Mouse (Mus musculus): ENCODE data around the gene Hyls1. TPM values are rescaled to one million over a fixed set of nuclear protein-coding genes. Genes with fewer than 3 reads are reported as not detected.

The Hyls1 gene
- polyA plus RNA-seq, 1 experiment from 2014 or later = 10.8 TPM

DNA sequence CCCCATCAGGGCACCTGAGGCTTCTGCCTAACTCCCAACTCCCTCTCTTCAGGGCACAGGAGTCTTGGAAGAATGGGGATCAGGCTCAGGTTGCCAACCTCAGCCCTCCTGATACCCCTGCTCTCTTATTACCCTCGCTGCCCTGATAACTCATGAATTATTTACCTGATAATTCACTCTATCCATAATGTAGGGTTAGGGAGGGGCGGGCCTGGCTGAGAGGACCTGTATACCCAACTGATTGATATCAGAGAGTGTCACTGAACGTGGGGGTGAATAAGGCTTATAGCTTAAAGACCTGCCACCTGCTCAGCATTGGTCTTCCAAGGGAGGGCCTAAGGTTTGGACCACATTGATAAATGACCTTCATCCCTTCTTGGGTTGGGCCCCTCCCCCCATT is 52.0 kb downstream of the Hyls1 start, which contains the start of gene Gm1113:
Gene Gm1113 (minus strand): TSS at position 101 of the 400 bp plus-strand sequence.
- Histone ChIP-seq H3K27ac (ENCODE audit: low read length) (no peak within 1 kb of the TSS), H3K9ac (ENCODE audit: low read depth, low read length) (no peak within 1 kb of the TSS), H3K4me2 (ENCODE audit: low read depth, low read length) (no peak within 1 kb of the TSS), H3K4me3 (ENCODE audit: low read length) (no peak within 1 kb of the TSS), H3K9me3 (ENCODE audit: control insufficient read depth, low read length) (no peaks in the 10 kb centered on the region), H3K27me3 (replicated peaks; ENCODE audit: control insufficient read depth, insufficient read depth, low read length) (no peaks in the 10 kb centered on the region), H3K36me3 (ENCODE audit: control insufficient read depth, insufficient read depth, low read length) (no peaks in the 10 kb centered on the region), H3K4me1 (ENCODE audit: control insufficient read depth, insufficient read depth, low read length) (no peaks in the 10 kb centered on the region; the same call in 1 of the 2 replicates)
- ATAC-seq = no peak
- WGBS = 67% methylated on average over 3 of the region's 3 CpGs

DNA sequence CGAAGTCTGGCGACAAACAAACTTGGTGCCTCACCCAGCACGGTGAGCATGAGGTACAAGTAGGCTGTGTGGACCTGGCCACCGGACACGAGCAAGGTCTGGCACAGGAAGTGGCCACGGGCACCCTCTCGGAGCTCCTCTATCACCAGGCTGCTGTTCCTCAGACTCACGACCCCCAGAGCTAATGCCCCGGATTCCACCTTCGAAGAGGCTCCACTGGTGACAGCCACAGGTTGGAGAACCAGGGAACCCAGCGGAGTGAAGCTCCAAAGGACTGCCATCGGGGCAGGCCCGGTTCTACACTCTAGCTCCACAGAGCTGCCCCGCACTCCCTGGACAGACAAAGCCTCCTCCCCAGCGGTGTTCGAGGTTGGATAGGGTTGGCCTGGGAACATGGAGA is 53.5 kb downstream of the Hyls1 start:
- no peaks in the 10 kb centered on the region for H3K36me3 ChIP-seq (ENCODE audit: control insufficient read depth, insufficient read depth, low read length)
- no peaks in the 10 kb centered on the region for H3K9me3 ChIP-seq (ENCODE audit: control insufficient read depth, low read length)
- no peak overlapping the region for H3K4me2 ChIP-seq (ENCODE audit: low read depth, low read length)
- no peak overlapping the region for H3K9ac ChIP-seq (ENCODE audit: low read depth, low read length)
- no peak overlapping the region for H3K4me3 ChIP-seq (ENCODE audit: low read length)
- H3K4me1 ChIP-seq (ENCODE audit: control insufficient read depth, insufficient read depth, low read length) = no peaks in the 10 kb centered on the region
- WGBS = 92% methylated on average over 16 of the region's 16 CpGs
- H3K27ac ChIP-seq (ENCODE audit: low read length) = no peak overlapping the region
- no peaks in the 10 kb centered on the region for H3K27me3 ChIP-seq (replicated peaks; ENCODE audit: control insufficient read depth, insufficient read depth, low read length)
- no peak for ATAC-seq

DNA sequence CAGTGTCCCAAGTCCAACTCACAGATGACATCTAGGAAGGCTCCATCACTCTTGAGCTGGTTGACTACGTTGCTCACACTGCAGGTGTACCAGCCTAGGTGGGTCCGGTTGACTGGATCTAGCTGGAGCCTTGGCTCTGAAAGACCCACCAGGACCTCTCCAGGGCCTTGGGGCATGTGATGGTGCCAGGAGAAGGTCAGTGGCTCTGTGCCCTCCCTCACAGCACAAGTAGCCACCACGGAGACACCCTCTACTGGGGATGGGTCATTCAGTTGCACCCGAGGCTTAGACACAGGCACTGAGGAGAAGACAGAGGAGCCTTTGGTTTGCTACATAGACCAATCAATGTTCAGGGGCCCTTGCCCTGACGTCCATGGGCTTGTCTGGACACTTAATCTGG is 54.0 kb downstream of the Hyls1 start:
- Histone ChIP-seq H3K4me3 (ENCODE audit: low read length) (no peak overlapping the region), H3K9me3 (ENCODE audit: control insufficient read depth, low read length) (no peaks in the 10 kb centered on the region), H3K27me3 (replicated peaks; ENCODE audit: control insufficient read depth, insufficient read depth, low read length) (no peaks in the 10 kb centered on the region), H3K4me1 (ENCODE audit: control insufficient read depth, insufficient read depth, low read length) (no peaks in the 10 kb centered on the region), H3K9ac (ENCODE audit: low read depth, low read length) (no peak overlapping the region), H3K27ac (ENCODE audit: low read length) (no peak overlapping the region), H3K4me2 (ENCODE audit: low read depth, low read length) (no peak overlapping the region), H3K36me3 (ENCODE audit: control insufficient read depth, insufficient read depth, low read length) (no peaks in the 10 kb centered on the region)
- ATAC-seq = no peak
- 86% methylated on average over 5 of the region's 5 CpGs for WGBS

DNA sequence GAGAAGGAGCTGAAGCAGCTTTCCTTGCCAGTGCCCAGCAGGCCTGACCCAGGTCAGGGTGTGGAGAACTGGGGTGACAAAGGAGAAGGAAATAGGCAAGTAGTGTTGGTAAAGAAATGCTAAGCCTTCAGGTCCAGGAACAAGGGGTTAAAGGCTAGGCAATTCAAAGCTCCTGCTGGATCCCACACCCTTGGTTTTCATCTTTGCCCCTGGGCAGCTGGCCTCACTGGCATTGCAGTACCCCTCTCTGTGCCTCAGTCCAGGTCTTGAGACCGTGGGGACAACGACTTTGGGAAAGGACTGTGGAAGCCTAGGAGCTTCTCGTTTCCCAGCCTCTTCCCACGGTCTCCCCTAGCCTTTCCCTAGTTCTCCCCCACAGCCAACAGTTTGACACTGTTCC is 56.3 kb downstream of the Hyls1 start:
- Histone ChIP-seq H3K4me2 (ENCODE audit: low read depth, low read length) (no peak overlapping the region), H3K4me3 (ENCODE audit: low read length) (no peak overlapping the region), H3K9ac (ENCODE audit: low read depth, low read length) (no peak overlapping the region), H3K36me3 (ENCODE audit: control insufficient read depth, insufficient read depth, low read length) (no peaks in the 10 kb centered on the region), H3K4me1 (ENCODE audit: control insufficient read depth, insufficient read depth, low read length) (no peaks in the 10 kb centered on the region), H3K9me3 (ENCODE audit: control insufficient read depth, low read length) (no peaks in the 10 kb centered on the region), H3K27ac (ENCODE audit: low read length) (no peak overlapping the region), H3K27me3 (replicated peaks; ENCODE audit: control insufficient read depth, insufficient read depth, low read length) (no peaks in the 10 kb centered on the region)
- WGBS = 85% methylated on average over 4 of the region's 4 CpGs
- no peak for ATAC-seq

Other genes starting within 250 kb of the Hyls1 start
- 4.7 and 5.5 TPM in 2 replicates for gene Cdon, start 149.3 kb downstream of the Hyls1 start, polyA plus RNA-seq (2015; fragmentation: Nextera tagmentation; extraction: Ambion mirVana)
- gene Gm1113, start 52.1 kb downstream of the Hyls1 start, polyA plus RNA-seq (2015; fragmentation: Nextera tagmentation; extraction: Ambion mirVana) = not detected in 2 replicates
- gene Ddx25, start 11.9 kb downstream of the Hyls1 start, polyA plus RNA-seq (2015; fragmentation: Nextera tagmentation; extraction: Ambion mirVana) = 1.1 and 1.2 TPM in 2 replicates
- gene Pus3, start 11.8 kb downstream of the Hyls1 start, polyA plus RNA-seq (2015; fragmentation: Nextera tagmentation; extraction: Ambion mirVana) = 15.0 and 16.5 TPM in 2 replicates
- gene Pate2, start 114 bp downstream of the Hyls1 start, polyA plus RNA-seq (2015; fragmentation: Nextera tagmentation; extraction: Ambion mirVana) = 0.38 and 0.66 TPM in 2 replicates
- gene Pate4, start 41.5 kb upstream of the Hyls1 start, polyA plus RNA-seq (2015; fragmentation: Nextera tagmentation; extraction: Ambion mirVana) = not detected in 2 replicates
- not detected in 2 replicates for gene Pate3, start 77.8 kb upstream of the Hyls1 start, polyA plus RNA-seq (2015; fragmentation: Nextera tagmentation; extraction: Ambion mirVana)
- not detected in 2 replicates for gene Pate1, start 117.0 kb upstream of the Hyls1 start, polyA plus RNA-seq (2015; fragmentation: Nextera tagmentation; extraction: Ambion mirVana)
- not detected in 2 replicates for gene Gm17677, start 170.7 kb upstream of the Hyls1 start, polyA plus RNA-seq (2015; fragmentation: Nextera tagmentation; extraction: Ambion mirVana)
- not detected in 2 replicates for gene Gm17727, start 207.7 kb upstream of the Hyls1 start, polyA plus RNA-seq (2015; fragmentation: Nextera tagmentation; extraction: Ambion mirVana)
- not detected in 2 replicates for gene Gm27235, start 219.7 kb upstream of the Hyls1 start, polyA plus RNA-seq (2015; fragmentation: Nextera tagmentation; extraction: Ambion mirVana)
- gene D730048I06Rik, start 219.7 kb upstream of the Hyls1 start, polyA plus RNA-seq (2015; fragmentation: Nextera tagmentation; extraction: Ambion mirVana) = not detected in 2 replicates

All from intestine, embryonic 16.5 days (tissue).